Mouse (Mus musculus): ENCODE measurements at regions not wholly inside any gene's neighbourhood (a gene's known extent, or its start where the extent isn't known, plus 50 kb on each side); places are given as distances from the start of the nearest gene placed in this dataset.

GRCm38 (mm10) chr19:32952425-32952824 is 195.1 kb downstream of the Pten start:
- TF ChIP-seq CTCF (IDR thresholded peaks at IDR 0.05; ENCODE audit: insufficient read depth, low read length) (no peak), POLR2A (IDR thresholded peaks at IDR 0.05; ENCODE audit: borderline replicate concordance, extremely low read depth, low read depth, low read length) (no peak)
